Mouse (Mus musculus): ENCODE measurements around the gene Cc2d1a.

DNA sequence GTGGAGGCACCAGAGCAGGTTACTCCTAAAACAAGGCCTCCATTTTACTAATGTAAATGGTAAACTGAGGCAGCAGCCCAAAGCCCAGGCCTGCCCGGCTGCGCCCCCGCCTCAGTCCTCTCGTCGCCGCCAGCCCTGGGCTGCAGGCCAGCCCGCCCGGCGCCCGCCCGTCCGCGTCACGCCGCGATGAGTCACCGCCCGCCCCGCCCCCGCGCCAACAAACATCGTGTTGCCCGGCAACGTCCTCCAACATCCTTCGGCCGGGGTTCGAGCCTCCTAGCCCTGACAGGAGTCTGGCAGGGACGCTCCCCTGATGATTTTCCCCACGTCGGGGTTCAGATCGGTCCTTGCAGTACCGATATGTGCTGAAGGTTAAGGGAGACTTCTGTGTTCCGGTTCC is 44.8 kb upstream of the Cc2d1a start:
- no peak for TF ChIP-seq MAX (IDR thresholded peaks at IDR 0.05)
- no peak for TF ChIP-seq CTCF (IDR thresholded peaks at IDR 0.05; ENCODE audit: control insufficient read depth, insufficient read depth, insufficient read length)
- TF ChIP-seq MYOD1 (IDR thresholded peaks at IDR 0.05; ENCODE audit: control insufficient read depth, insufficient read length, low read depth) = no peak
- TF ChIP-seq CEBPB (IDR thresholded peaks at IDR 0.05; ENCODE audit: low read depth) = no peak
